14 mouse cellular contexts compared by ENCODE assay signal in genomic region chr5:112979710-112980109, GRCm38 (mm10).
"Had no signal": no experiment of that assay in that cellular context is flagged by ENCODE, and none has a peak within 500 bp of the region (broad histone marks: within the 10 kb centered on the region; RNA-seq: fewer than 3 reads in every experiment).

No protein-coding gene starts in this region.

- H3K4me3 ChIP-seq: neural tube, embryonic 12.5 days; stomach, embryonic 15.5 days had no signal

- DNase-seq: retina, postnatal 1 day; right cerebral cortex, adult 18-20 months; right cerebral cortex, postnatal 14 days; right cerebral cortex, postnatal 25 days; right cerebral cortex, postnatal 4 days; spleen, adult 18-20 months; thymus, adult 18-20 months; thymus, adult 2 months; thymus, postnatal 14 days; thymus, postnatal 25 days; thymus, postnatal 36 days had no signal

- H3K4me1 ChIP-seq: stomach, embryonic 15.5 days had no signal

- H3K27me3 ChIP-seq: neural tube, embryonic 12.5 days; stomach, embryonic 15.5 days had no signal

- H3K9ac ChIP-seq: neural tube, embryonic 12.5 days; stomach, embryonic 15.5 days had no signal

- H3K27ac ChIP-seq: neural tube, embryonic 12.5 days; stomach, embryonic 15.5 days; stomach, postnatal 0 days had no signal

- H3K4me2 ChIP-seq: neural tube, embryonic 12.5 days; stomach, embryonic 15.5 days had no signal

- H3K36me3 ChIP-seq: neural tube, embryonic 12.5 days; stomach, embryonic 15.5 days had no signal

- H3K9me3 ChIP-seq: neural tube, embryonic 12.5 days; stomach, embryonic 15.5 days had no signal
